Mouse (Mus musculus): ENCODE data around the gene Rnf5.

DNA sequence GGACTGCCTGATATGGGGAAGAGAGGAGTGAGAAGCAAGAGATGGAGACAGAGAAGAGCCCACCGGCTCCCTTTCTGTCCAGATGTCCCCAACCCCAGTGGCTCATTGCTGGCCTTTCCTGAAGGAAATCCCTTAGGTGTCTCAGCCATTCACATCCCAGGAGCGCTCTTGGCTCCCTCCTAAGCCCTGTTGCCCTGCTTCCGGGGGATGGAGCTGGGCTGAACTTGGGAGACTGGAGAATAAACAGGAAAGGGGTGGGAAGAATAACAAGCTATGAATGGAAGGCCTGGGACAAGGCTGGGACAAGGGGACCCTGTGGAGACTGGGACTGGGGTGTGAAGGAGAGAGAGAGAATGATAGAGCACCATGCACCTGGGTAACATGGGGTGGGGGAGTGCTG is 38.7 kb downstream of the Rnf5 start:
- TF ChIP-seq ZC3H11A (IDR thresholded peaks at IDR 0.05; ENCODE audit: borderline replicate concordance, low read depth, low read length) (no peak), CHD2 (IDR thresholded peaks at IDR 0.05; ENCODE audit: low read depth, low read length) (no peak)

All from ES-E14 (cell line).